Mouse (Mus musculus) liver, embryonic 14.5 days (tissue): ENCODE measurements around the gene Srl.

Experiments used
- CTCF ChIP-seq: IDR thresholded peaks from 2 replicates; pipeline ENCODE4 v1.5.1; 2016; ENCODE audit warnings: antibody characterized with exemption, low read depth, control low read depth
- EP300 ChIP-seq: IDR thresholded peaks from 2 replicates; pipeline ENCODE4 v1.6.1; 2016; ENCODE audit warnings: antibody characterized with exemption, low read depth

DNA sequence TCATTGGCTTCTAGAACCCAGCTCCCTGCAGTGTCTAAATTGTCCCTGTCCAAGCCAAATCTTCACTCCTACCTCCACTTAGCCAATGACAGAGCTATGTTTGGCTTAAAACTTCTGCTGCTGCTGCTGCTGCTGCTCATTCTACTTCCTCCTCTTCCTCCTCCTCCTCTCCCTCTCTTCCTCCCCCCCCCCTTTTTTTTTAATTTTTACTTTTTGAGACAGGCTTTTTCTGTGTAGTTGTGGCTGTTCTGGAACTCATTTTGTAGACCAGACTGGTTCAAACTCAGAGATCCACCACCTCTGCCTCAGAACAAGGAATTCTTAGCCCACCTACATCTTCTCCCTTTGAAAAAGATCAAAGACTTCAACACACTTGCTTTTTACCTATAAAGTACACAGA, 39.0 kb downstream of the Srl start:
- TF ChIP-seq CTCF (no peak), EP300 (no peak)
